Mouse (Mus musculus) midbrain, embryonic 10.5 days (tissue): ENCODE measurements at regions not wholly inside any gene's neighbourhood (a gene's known extent, or its start where the extent isn't known, plus 50 kb on each side); places are given as distances from the start of the nearest gene placed in this dataset.

Source experiments
- DNase-seq: peaks from one replicate; pipeline ENCODE4 v3.0.0-alpha.2; 2017; ENCODE audit warnings: low spot score
- H3K27ac ChIP-seq: fragments of 300-500 bp; sonication (generic); replicated peaks from 2 replicates; pipeline ENCODE4 v1.5.1; 2016; ENCODE audit warnings: mild to moderate bottlenecking
- H3K27me3 ChIP-seq: fragments of 300-500 bp; sonication (generic); 2 replicates; pipeline ENCODE4 v1.6.1; 2016; ENCODE audit warnings: low read depth, mild to moderate bottlenecking; ENCODE audit not compliant: poor library complexity, severe bottlenecking
- H3K36me3 ChIP-seq: fragments of 300-500 bp; sonication (generic); 2 replicates; pipeline ENCODE4 v1.6.1; 2016; ENCODE audit warnings: mild to moderate bottlenecking, moderate library complexity
- H3K4me1 ChIP-seq: fragments of 300-500 bp; sonication (generic); 2 replicates; pipeline ENCODE4 v1.6.1; 2016
- H3K4me3 ChIP-seq: fragments of 300-500 bp; sonication (generic); 2 replicates; pipeline ENCODE4 v1.5.1; 2016; ENCODE audit warnings: mild to moderate bottlenecking, moderate library complexity
- H3K9me3 ChIP-seq: fragments of 300-500 bp; sonication (generic); replicated peaks from 2 replicates; pipeline ENCODE4 v1.6.1; 2016; ENCODE audit warnings: mild to moderate bottlenecking
- WGBS: fragments of 180-500 bp; shearing (Covaris S2); methylation state at CpG from one replicate; pipeline ENCODE4 v1.1.7; 2016; 5-methylcytosine and 5-hydroxymethylcytosine counted together

DNA sequence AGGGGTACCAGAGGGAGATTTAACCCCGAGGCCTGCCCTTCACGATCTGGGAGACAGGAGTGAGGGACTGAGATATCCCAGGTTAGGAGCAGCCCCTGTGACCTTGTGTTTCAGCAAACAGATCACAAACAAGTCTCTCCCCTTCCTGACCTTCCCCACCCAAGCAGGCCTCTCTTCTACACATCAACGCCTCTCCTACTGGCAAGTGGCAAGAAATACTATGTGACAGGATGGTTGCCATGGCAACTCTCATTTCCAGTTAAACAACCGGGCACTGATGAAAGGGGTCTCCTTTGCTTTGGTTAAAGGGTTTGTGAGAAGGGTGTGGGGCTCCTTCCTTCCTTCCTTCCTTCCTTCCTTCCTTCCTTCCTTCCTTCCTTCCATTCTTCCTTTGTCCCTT, 134.6 kb upstream of the Gm4791 start:
- Histone ChIP-seq H3K4me3 (no peak overlapping the region), H3K4me1 (peaks cover 12% of the 10 kb centered on the region), H3K9me3 (no peaks in the 10 kb centered on the region; the same call in 1 of the 2 replicates), H3K27me3 (no peaks in the 10 kb centered on the region), H3K27ac (no peak overlapping the region), H3K36me3 (no peaks in the 10 kb centered on the region)
- WGBS, result 37% methylated on average over 4 of the region's 4 CpGs
- no peak for DNase-seq

DNA sequence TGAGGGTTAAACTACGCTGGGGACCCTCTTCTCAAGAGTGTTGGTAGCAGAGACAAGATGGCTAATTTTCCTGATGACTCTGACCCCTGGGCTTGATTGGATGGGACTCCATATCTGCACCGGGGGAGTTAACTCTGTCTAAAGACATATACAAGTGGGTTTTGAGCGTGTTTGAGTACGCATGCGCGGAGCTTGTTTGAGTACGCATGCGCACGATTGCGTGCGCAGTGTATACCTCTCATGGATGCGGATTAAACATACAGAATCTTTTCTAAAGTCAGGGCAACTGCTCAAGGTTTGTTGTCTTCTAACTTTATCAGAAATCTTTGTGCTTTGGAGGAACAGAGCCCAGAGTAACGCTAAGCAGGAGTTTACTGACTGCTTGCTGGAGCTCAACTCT, 146.8 kb upstream of the Gm4791 start:
- Histone ChIP-seq H3K4me1 (peaks cover 20% of the 10 kb centered on the region), H3K4me3 (no peak overlapping the region), H3K36me3 (no peaks in the 10 kb centered on the region), H3K27me3 (peaks cover 3% of the 10 kb centered on the region; the same call in 1 of the 2 replicates), H3K9me3 (no peaks in the 10 kb centered on the region), H3K27ac (no peak overlapping the region)
- DNase-seq, result no peak
- WGBS, result 95% methylated on average over 13 of the region's 13 CpGs

DNA sequence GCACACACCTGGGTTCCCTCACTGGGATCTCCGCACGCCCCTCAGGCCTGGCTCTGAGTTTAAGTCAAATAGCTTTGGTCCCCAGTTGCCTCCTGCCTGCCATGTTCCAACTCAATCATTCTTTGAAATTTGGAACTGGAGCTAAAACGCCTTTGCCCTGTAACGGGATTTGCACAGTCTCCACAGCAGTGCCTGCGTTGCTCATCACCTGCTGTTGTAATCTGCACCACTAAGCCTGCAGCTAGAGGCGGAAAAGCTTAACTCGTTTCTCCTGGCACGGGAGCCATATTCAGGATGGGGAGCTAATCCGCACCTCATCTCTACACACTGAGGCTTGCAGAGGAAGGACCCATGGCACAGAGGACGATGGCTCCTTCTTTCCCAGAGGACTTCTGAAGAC, 147.2 kb upstream of the Gm4791 start:
- peaks cover 3% of the 10 kb centered on the region; the same call in 1 of the 2 replicates for H3K27me3 ChIP-seq
- no peak overlapping the region for H3K4me3 ChIP-seq
- H3K27ac ChIP-seq, result no peak overlapping the region
- no peaks in the 10 kb centered on the region for H3K36me3 ChIP-seq
- H3K4me1 ChIP-seq, result peaks cover 24% of the 10 kb centered on the region
- 59% methylated on average over 10 of the region's 10 CpGs for whole genome bisulfite sequencing
- H3K9me3 ChIP-seq, result no peaks in the 10 kb centered on the region
- DNase-seq, result no peak

DNA sequence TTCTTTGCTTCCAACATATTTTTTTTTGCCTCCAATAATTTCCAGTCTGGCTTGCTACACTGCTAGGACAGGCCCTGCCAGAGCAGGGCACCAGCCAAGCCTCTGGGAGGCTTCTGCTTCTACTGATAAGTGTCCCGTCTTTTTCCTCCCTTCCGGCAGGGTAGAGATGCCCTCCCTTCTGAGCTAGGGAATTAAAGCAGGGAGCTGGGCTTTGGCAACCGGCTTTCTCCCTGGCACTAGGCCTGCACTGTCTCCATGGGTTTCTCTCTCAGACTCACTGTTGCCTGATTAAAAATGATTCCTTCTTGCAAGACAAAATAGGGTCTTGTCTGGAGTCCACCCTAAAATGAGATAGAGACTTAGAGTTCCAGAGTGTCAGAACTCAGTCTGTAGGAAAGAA, 153.3 kb upstream of the Gm4791 start:
- Histone ChIP-seq H3K27me3 (peaks cover 12% of the 10 kb centered on the region; the same call in 1 of the 2 replicates), H3K36me3 (no peaks in the 10 kb centered on the region), H3K27ac (no peak overlapping the region), H3K9me3 (no peaks in the 10 kb centered on the region), H3K4me3 (no peak overlapping the region), H3K4me1 (peaks cover 16% of the 10 kb centered on the region)
- no peak for DNase-seq
- WGBS, result 89% methylated on average over 3 of the region's 3 CpGs

DNA sequence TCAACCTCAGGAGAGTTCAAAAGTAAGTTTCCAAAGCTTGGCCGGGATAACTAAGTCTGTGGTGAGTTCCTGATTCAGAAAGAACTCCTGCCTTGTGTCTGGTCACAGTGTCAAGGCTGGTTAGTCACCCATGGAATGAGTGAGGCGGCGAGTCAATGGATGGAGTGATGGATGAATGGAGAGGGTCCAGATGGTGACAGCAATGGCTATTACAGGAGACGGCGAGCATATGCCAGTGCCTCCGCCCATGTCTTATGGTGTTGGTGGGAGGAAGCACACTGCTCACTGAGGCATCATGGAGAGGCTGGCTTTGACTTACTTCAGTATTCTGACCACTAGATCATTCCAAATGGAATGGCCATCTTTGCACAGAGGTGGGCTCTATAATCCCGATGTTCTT, 154.8 kb upstream of the Gm4791 start:
- WGBS, result 78% methylated on average over 7 of the region's 7 CpGs

DNA sequence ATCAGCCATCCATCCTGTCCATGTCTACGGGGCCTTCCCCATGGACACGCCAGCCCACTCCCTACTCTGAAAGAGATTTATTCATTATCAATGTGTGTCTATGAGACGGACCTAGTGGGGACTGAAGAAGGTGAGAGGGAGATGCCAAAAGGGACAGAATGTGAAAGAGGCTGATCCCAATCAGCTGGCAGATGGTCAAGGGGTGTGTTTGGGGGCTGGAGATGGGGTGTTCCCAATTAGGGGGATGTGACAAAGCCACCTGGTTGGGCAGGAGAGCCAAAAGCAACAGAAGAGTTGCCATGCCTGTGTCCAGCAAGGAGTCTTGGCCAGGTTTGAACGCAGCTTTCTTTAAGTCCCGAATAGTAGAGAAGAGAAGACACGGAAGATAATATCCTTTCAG, 157.0 kb upstream of the Gm4791 start:
- Histone ChIP-seq H3K4me1 (peaks cover 3% of the 10 kb centered on the region), H3K4me3 (no peak overlapping the region), H3K36me3 (no peaks in the 10 kb centered on the region), H3K9me3 (no peaks in the 10 kb centered on the region), H3K27me3 (peaks cover 9% of the 10 kb centered on the region; the same call in 1 of the 2 replicates), H3K27ac (no peak overlapping the region)
- 95% methylated on average over 6 of the region's 6 CpGs for WGBS
- DNase-seq, result no peak

More for the DNA sequence above, 154.8 kb upstream of the Gm4791 start:
- Histone ChIP-seq H3K4me3 (no peak overlapping the region), H3K27me3 (peaks cover 12% of the 10 kb centered on the region; the same call in 1 of the 2 replicates), H3K9me3 (no peaks in the 10 kb centered on the region), H3K4me1 (peaks cover 9% of the 10 kb centered on the region), H3K27ac (no peak overlapping the region), H3K36me3 (no peaks in the 10 kb centered on the region)
- no peak for DNase-seq

DNA sequence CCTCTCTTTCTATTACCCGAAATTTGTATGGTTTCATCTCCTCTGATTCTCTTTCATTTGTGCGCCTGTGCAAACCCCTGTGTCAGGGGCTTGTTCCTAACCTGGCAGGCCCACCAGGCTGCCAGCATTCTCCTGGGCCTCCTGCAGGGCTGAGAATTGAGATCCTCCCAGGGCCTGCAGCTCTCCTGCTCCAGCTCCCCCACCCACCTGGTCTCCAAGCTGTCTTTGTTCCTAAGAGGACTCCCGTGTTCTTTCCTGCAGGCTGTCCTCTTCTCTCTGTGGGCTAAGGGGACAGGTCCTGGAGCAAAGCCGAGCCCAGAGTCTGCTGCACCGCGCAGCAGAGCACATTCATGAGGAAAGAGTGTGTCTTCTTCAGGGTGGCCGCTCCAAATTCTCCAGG, 163.3 kb upstream of the Gm4791 start:
- WGBS, result 35% methylated on average over 7 of the region's 7 CpGs
- no peaks in the 10 kb centered on the region for H3K36me3 ChIP-seq
- peaks cover 43% of the 10 kb centered on the region for H3K4me1 ChIP-seq
- no peak overlapping the region; the same call in 1 of the 2 replicates for H3K27ac ChIP-seq
- DNase-seq, result no peak
- no peaks in the 10 kb centered on the region for H3K9me3 ChIP-seq
- H3K4me3 ChIP-seq, result no peak overlapping the region
- peaks cover 22% of the 10 kb centered on the region; the same call in 1 of the 2 replicates for H3K27me3 ChIP-seq

DNA sequence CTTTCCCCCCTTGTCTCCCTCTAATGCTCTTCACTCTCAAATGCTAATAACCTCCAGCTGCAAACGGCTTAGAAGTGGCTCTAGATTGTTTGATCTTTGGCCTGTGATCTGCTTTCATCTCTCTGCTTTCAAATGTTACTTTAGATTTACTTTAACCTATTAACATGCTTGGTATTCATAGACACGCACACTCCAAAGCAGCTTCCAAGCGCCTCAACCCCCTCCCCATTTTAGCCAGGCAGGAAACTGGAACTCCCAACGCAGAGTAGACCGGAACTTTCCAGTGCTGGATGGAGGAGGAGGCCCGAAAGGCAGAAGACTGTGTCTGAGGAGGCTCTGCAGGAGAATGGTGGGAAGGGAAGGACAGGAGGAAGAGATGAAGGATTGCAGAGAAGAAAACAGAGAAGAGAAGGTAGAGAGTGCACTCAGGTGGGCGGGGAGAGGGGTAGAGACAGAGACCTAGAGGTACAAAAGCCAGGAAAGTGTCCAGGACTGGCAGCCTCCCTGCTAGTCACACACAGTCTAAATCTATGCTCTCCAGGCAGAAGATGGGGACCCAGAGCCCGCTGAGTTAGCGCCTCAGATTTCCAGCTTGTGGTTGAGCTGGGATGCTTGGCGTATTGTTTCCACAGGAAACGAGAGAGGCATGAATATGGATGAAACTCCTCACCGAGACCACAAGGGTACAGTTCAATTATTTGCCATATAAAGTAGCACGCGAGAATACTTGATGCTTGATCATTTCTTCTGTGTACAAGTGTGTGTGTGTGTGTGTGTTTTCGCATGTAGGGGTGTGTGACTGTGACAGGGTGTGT, 167.6 kb upstream of the Gm4791 start:
- H3K9me3 ChIP-seq, result no peaks in the 10 kb centered on the region
- H3K27me3 ChIP-seq, result peaks cover 30% of the 10 kb centered on the region; the same call in 1 of the 2 replicates
- peak overlapping the region; percentile 86 for H3K27ac ChIP-seq
- peak overlapping the region; percentile 28; the same call in 1 of the 2 replicates for H3K4me3 ChIP-seq
- DNase-seq, result peak; percentile 35
- no peaks in the 10 kb centered on the region for H3K36me3 ChIP-seq
- peaks cover 55% of the 10 kb centered on the region for H3K4me1 ChIP-seq
- WGBS, result 35% methylated on average over 15 of the region's 15 CpGs

DNA sequence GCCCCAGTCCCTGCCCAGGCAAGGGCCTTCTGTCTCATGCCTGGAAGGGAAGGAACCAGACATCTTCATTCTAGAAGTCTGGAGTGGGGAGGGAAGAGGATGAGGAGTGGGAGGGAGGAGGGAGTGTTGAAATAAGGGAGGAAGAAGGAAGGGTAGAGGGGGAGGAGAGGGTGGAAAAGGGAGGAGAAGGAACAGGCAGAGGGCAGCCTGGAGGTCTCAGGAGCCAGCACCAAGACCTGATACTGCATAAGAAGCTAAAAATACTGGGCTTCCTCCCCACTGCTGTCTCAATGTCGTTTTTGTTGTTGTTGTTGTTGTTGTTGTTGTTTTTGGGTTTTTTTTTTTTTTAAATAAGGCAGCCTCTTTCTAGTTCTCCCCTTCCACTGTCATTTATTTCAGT, 168.2 kb upstream of the Gm4791 start:
- WGBS, result 6% methylated on average over 1 of the region's 1 CpGs
- DNase-seq, result no peak
- Histone ChIP-seq H3K4me3 (no peak overlapping the region), H3K4me1 (peaks cover 53% of the 10 kb centered on the region), H3K27me3 (peaks cover 26% of the 10 kb centered on the region; the same call in 1 of the 2 replicates), H3K36me3 (no peaks in the 10 kb centered on the region), H3K9me3 (no peaks in the 10 kb centered on the region), H3K27ac (peak overlapping the region; percentile 86)

DNA sequence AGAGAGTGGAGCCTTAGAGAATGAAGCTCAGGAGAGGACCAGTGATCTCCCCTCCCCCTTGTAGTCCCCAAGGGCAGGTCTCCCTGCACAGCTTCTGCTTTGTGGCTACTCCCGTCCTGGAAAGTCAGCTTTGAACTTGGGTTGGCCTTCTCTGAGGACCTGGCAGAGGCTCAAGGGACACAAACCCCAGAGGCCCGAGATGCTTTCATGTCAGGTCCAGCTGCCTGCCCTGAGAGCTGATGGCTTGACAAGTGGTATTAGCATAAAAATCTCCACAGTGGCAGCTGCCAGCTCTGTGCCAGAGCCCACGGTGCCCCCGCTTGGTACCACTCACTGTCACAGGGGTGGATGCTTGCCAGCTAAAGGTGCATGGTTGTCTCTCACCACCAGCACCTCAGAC, 173.8 kb upstream of the Gm4791 start:
- Histone ChIP-seq H3K27me3 (peaks cover 16% of the 10 kb centered on the region), H3K4me1 (peaks cover 7% of the 10 kb centered on the region), H3K27ac (no peak overlapping the region; the same call in 1 of the 2 replicates), H3K36me3 (no peaks in the 10 kb centered on the region), H3K4me3 (no peak overlapping the region), H3K9me3 (no peaks in the 10 kb centered on the region)
- no peak for DNase-seq
- WGBS, result 80% methylated on average over 4 of the region's 4 CpGs

DNA sequence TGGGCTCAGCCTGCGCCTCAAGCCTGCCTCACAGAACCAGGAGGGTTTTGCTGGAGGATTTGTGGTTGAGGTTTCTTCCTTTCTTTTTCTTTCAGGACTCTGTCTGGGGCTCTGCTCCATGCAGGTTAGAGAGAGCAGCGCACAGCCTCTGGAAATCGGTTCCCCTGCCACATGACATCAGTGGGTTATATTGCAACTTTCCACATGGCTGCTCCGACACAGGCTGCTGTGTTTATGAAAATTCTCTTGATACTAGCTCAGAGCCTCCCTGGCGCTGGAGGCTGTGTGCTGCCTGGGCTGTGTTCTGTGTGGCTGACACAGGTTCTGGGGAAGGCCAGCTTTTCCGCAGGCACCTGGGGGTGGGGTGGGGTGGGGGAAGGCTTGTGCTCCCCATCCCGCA, 178.7 kb upstream of the Gm4791 start:
- Histone ChIP-seq H3K4me3 (no peak overlapping the region), H3K27me3 (peaks cover 9% of the 10 kb centered on the region), H3K4me1 (peaks cover 2% of the 10 kb centered on the region), H3K27ac (0 out of 2 replicates have a peak overlapping the region, but pooled peaks have one; percentile 13), H3K9me3 (no peaks in the 10 kb centered on the region), H3K36me3 (no peaks in the 10 kb centered on the region)
- 68% methylated on average over 7 of the region's 7 CpGs for WGBS
- DNase-seq, result no peak

DNA sequence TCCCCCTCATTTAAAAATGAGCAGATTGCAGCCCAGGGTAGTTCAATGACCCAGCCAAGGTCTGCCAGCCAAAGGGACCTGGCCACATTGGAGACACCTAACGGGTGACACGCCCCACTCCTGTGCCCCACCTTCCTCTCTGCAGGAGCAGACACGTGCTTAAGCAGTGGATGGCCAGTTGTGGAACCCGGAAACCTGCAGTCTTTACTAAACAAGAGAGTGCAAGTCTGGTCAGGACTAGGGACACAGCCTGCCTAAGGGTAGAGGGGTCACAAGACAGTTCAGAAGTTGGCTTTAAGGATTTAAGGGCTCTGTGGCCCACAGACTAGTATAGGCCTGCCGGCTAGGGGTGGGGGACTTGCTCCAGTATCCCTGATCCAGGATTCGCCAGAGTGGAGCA, 179.2 kb upstream of the Gm4791 start:
- H3K27me3 ChIP-seq, result peaks cover 13% of the 10 kb centered on the region
- no peak for DNase-seq

DNA sequence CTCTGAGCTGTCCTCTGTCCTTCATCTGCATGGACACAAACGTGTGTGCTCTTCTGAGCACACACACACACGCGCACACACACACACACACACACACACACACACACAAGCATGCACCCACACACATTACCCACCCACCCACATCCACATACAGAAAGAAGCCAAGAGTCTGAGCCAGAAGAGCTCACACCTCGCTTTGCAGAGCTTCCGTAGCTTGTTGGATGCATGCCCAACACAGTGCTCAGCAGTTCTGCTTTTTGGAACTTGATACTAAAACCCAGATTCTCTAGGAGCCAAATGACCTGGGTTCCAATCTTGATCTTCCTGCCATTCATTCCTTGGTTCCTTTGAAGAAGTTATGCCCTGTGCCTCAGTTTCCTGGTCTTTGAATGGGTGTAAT, 182.4 kb upstream of the Gm4791 start:
- DNase-seq, result no peak

More for the DNA sequence above, 179.2 kb upstream of the Gm4791 start:
- Histone ChIP-seq H3K9me3 (no peaks in the 10 kb centered on the region), H3K4me1 (peaks cover 6% of the 10 kb centered on the region), H3K36me3 (no peaks in the 10 kb centered on the region), H3K4me3 (no peak overlapping the region), H3K27ac (no peak overlapping the region)
- WGBS, result 47% methylated on average over 6 of the region's 6 CpGs

More for the DNA sequence above, 182.4 kb upstream of the Gm4791 start:
- no peaks in the 10 kb centered on the region for H3K9me3 ChIP-seq
- H3K4me3 ChIP-seq, result no peak overlapping the region
- no peak overlapping the region for H3K27ac ChIP-seq
- no peaks in the 10 kb centered on the region for H3K36me3 ChIP-seq
- peaks cover 33% of the 10 kb centered on the region for H3K27me3 ChIP-seq
- WGBS, result 88% methylated on average over 5 of the region's 5 CpGs
- peaks cover 9% of the 10 kb centered on the region for H3K4me1 ChIP-seq
